Mouse (Mus musculus) intestine, embryonic 14.5 days (tissue): Measurements from ENCODE around the gene Pygb. TPM values are rescaled to one million over a fixed set of nuclear protein-coding genes. Genes with fewer than 3 reads are reported as not detected.

Experiments used
- ATAC-seq: fragments of 200-750 bp; cut with Nextera tagmentation; replicated peaks from 2 replicates; pipeline ENCODE4 v1.8.0; 2017; ENCODE audit warnings: low read depth, moderate number of reproducible peaks, moderate TSS enrichment, moderate library complexity; ENCODE audit not compliant: low FRiP score, low TSS enrichment
- DNase-seq: peaks from one replicate; pipeline ENCODE4 v3.0.0-alpha.2; 2018; ENCODE audit warnings: low spot score
- H3K27ac ChIP-seq: fragments of 300-500 bp; sonication (generic); 2 replicates; pipeline ENCODE4 v1.5.1; 2014; ENCODE audit warnings: low read depth, mild to moderate bottlenecking, control low read depth
- H3K27me3 ChIP-seq: fragments of 300-500 bp; sonication (generic); replicated peaks from 2 replicates; pipeline ENCODE4 v1.6.1; 2014; ENCODE audit warnings: low read length, control low read depth; ENCODE audit not compliant: control insufficient read depth, insufficient read depth
- H3K36me3 ChIP-seq: fragments of 300-500 bp; sonication (generic); 2 replicates; pipeline ENCODE4 v1.6.1; 2014; ENCODE audit warnings: low read length, control low read depth; ENCODE audit not compliant: control insufficient read depth, insufficient read depth
- H3K4me1 ChIP-seq: fragments of 300-500 bp; sonication (generic); replicated peaks from 2 replicates; pipeline ENCODE4 v1.6.1; 2014; ENCODE audit warnings: low read length, control low read depth, mixed read lengths; ENCODE audit not compliant: control insufficient read depth, insufficient read depth
- H3K4me2 ChIP-seq: fragments of 300-500 bp; sonication (generic); 2 replicates; pipeline ENCODE4 v1.6.1; 2014; ENCODE audit warnings: low read length
- H3K4me3 ChIP-seq: fragments of 300-500 bp; sonication (generic); 2 replicates; pipeline ENCODE4 v1.5.1; 2014; ENCODE audit warnings: low read depth, low read length, control low read depth, mixed read lengths
- H3K9ac ChIP-seq: fragments of 300-500 bp; sonication (generic); 2 replicates; pipeline ENCODE4 v1.6.1; 2014; ENCODE audit warnings: mild to moderate bottlenecking, low read length
- H3K9me3 ChIP-seq: fragments of 300-500 bp; sonication (generic); 2 replicates; pipeline ENCODE4 v1.6.1; 2016; ENCODE audit warnings: low read length, control low read depth; ENCODE audit not compliant: control insufficient read depth
- WGBS: fragments of 180-500 bp; shearing (Covaris S2); extraction: QIAGEN DNeasy Blood & Tissue Kit; methylation state at CpG from one replicate; pipeline ENCODE4 v1.1.7; 2014; 5-methylcytosine and 5-hydroxymethylcytosine counted together
- polyA plus RNA-seq: library from polyadenylated mRNA; unstranded; fragments of >200 nt; fragmentation: Nextera tagmentation; extraction: Ambion mirVana; gene quantifications from 2 replicates; pipeline ENCODE4 v1.2.1, GENCODE M21; 2014

Gene Pygb
- polyA plus RNA-seq, 1 experiment from 2014 or later: 69.5 TPM

DNA sequence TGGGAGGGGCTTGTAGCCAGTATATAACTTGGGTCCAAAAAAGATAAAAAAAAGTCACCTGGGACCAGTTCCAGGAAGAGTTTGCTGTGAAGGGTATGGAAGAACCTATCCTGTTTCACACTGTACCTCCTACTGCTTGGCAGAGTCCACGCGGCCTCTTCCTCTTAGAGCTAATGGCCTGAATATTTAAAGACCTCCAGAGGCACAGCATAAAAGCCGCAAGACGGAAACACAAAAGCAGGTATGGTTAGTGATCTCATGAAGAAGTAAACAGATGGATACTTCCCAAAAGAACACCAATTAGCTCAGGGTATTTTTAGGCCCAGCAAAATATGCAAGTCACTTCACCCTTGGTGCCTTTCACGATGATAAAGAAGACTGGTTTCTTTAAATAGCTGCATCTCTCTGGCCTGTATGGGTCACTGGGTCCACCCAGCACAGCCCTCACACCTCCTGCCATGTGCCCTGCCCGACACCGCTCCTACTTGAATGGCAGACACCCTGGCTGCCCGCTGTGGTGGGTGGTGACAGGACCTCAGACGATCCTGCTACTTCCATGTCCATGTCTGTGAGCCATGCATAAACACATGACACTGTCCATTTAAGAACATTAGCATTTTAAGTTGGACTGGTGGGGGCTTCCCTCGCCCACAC is 13.9 kb upstream of the Pygb start:
- Histone ChIP-seq H3K4me2 (no peak overlapping the region), H3K9ac (no peak overlapping the region), H3K4me3 (no peak overlapping the region), H3K27ac (no peak overlapping the region), H3K36me3 (peaks cover 11% of the 10 kb centered on the region; the same call in 1 of the 2 replicates), H3K4me1 (peaks cover 11% of the 10 kb centered on the region; the same call in 1 of the 2 replicates), H3K27me3 (no peaks in the 10 kb centered on the region), H3K9me3 (no peaks in the 10 kb centered on the region)
- ATAC-seq: no peak
- WGBS: 78% methylated on average over 10 of the region's 10 CpGs
- DNase-seq: no peak

DNA sequence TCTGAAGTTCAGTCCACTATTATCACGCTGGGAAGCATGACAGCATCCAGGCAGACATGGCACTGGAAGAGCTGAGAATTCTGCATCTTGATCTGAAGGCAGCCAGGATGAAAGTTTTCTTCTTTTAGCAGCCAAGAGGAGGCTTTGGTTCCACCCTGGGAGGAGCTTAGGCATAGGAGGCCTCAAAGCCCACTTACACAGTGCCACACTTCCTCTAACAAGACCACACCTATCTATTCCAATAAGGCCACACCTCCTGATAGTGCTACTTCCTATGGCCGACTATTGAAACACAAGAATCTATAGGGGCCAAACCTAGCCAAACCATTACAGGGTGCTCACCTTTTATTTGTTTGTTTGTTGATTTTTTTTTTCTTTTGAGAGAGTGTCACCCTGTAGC is 3.7 kb upstream of the Pygb start:
- DNase-seq (no peak), ATAC-seq (no peak)
- H3K27ac ChIP-seq: no peak overlapping the region
- H3K36me3 ChIP-seq: no peaks in the 10 kb centered on the region
- no peaks in the 10 kb centered on the region for H3K27me3 ChIP-seq
- H3K4me3 ChIP-seq: no peak overlapping the region
- H3K4me1 ChIP-seq: peaks cover 5% of the 10 kb centered on the region; the same call in 1 of the 2 replicates
- H3K9me3 ChIP-seq: no peaks in the 10 kb centered on the region
- no peak overlapping the region for H3K4me2 ChIP-seq
- WGBS: 80% methylated on average over 2 of the region's 2 CpGs
- H3K9ac ChIP-seq: no peak overlapping the region

GRCm38 (mm10) chr2:150787234-150787771 is 768 bp downstream of the Pygb start:
- Histone ChIP-seq H3K4me2 (peak overlapping the region; percentile 65), H3K4me3 (peak overlapping the region; percentile 88), H3K36me3 (peaks cover 7% of the 10 kb centered on the region; the same call in 1 of the 2 replicates), H3K27ac (peak overlapping the region; percentile 75; the same call in 1 of the 2 replicates), H3K27me3 (no peaks in the 10 kb centered on the region), H3K9ac (peak overlapping the region; percentile 61), H3K4me1 (peaks cover 13% of the 10 kb centered on the region; the same call in 1 of the 2 replicates), H3K9me3 (no peaks in the 10 kb centered on the region)
- ATAC-seq (peak; percentile 44), DNase-seq (peak; percentile 71)
- WGBS: 1% methylated on average over 23 of the region's 23 CpGs

- 50% methylated on average over 4 of the region's 4 CpGs for WGBS
- Histone ChIP-seq H3K9ac (no peak overlapping the region), H3K27me3 (no peaks in the 10 kb centered on the region), H3K4me2 (peak overlapping the region; percentile 65), H3K4me1 (peaks cover 13% of the 10 kb centered on the region; the same call in 1 of the 2 replicates), H3K9me3 (no peaks in the 10 kb centered on the region), H3K4me3 (peak overlapping the region; percentile 1; the same call in 1 of the 2 replicates), H3K36me3 (peaks cover 19% of the 10 kb centered on the region), H3K27ac (no peak overlapping the region)
- no peak for DNase-seq
- ATAC-seq: no peak
Measured at GRCm38 (mm10) chr2:150788768-150789550, 2.4 kb downstream of the Pygb start.

GRCm38 (mm10) chr2:150793320-150793719 is 6.8 kb downstream of the Pygb start:
- no peak for DNase-seq
- Histone ChIP-seq H3K36me3 (peaks cover 49% of the 10 kb centered on the region), H3K27ac (no peak overlapping the region), H3K4me1 (peaks cover 8% of the 10 kb centered on the region; the same call in 1 of the 2 replicates), H3K27me3 (no peaks in the 10 kb centered on the region), H3K9ac (no peak overlapping the region), H3K4me3 (no peak overlapping the region), H3K4me2 (no peak overlapping the region), H3K9me3 (no peaks in the 10 kb centered on the region)
- no peak for ATAC-seq
- WGBS: 57% methylated on average over 4 of the region's 4 CpGs

DNA sequence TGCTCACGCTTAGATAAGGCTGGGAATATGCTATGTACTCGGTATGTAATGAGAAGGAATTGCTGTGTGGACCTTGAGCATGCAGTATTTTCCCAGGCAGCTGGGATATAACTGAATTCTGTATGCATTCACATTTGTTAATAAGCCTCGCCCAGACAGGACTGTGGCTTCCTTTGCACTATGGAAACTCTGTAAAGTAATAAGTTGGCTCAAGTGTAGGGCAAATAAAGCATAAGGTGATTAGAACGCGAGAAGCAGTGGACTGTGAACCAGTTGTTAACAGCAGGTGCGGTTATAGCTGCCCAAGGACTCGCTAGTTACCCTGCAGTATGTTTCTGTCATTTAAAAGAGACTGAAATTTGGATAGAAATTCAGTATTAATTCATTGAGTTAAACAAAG is 11.5 kb downstream of the Pygb start:
- ATAC-seq (no peak), DNase-seq (no peak)
- Histone ChIP-seq H3K9me3 (no peaks in the 10 kb centered on the region), H3K9ac (no peak overlapping the region), H3K4me2 (no peak overlapping the region), H3K4me1 (no peaks in the 10 kb centered on the region), H3K27ac (no peak overlapping the region), H3K36me3 (peaks cover 70% of the 10 kb centered on the region), H3K4me3 (no peak overlapping the region), H3K27me3 (no peaks in the 10 kb centered on the region)
- 83% methylated on average over 7 of the region's 7 CpGs for WGBS

- Histone ChIP-seq H3K4me2 (no peak overlapping the region), H3K9me3 (no peaks in the 10 kb centered on the region), H3K27ac (no peak overlapping the region), H3K27me3 (no peaks in the 10 kb centered on the region), H3K36me3 (peaks cover 69% of the 10 kb centered on the region), H3K4me1 (no peaks in the 10 kb centered on the region), H3K4me3 (no peak overlapping the region), H3K9ac (no peak overlapping the region)
- DNase-seq (no peak), ATAC-seq (no peak)
- 84% methylated on average over 5 of the region's 5 CpGs for WGBS
Measured at GRCm38 (mm10) chr2:150800616-150801015, 14.1 kb downstream of the Pygb start.

GRCm38 (mm10) chr2:150803035-150803434 is 16.5 kb downstream of the Pygb start:
- no peaks in the 10 kb centered on the region for H3K9me3 ChIP-seq

More at GRCm38 (mm10) chr2:150803035-150803434, 16.5 kb downstream of the Pygb start:
- H3K27me3 ChIP-seq: no peaks in the 10 kb centered on the region
- peaks cover 79% of the 10 kb centered on the region for H3K36me3 ChIP-seq
- no peak overlapping the region for H3K4me2 ChIP-seq
- H3K4me3 ChIP-seq: no peak overlapping the region
- WGBS: 87% methylated on average over 1 of the region's 1 CpGs
- no peak overlapping the region for H3K9ac ChIP-seq
- ATAC-seq (no peak), DNase-seq (no peak)
- H3K27ac ChIP-seq: no peak overlapping the region
- H3K4me1 ChIP-seq: no peaks in the 10 kb centered on the region
